Mouse (Mus musculus): Measurements from ENCODE around the gene Pbx1. TPM values are rescaled to one million over a fixed set of nuclear protein-coding genes. Genes with fewer than 3 reads are reported as not detected.

Pbx1 gene
- total RNA-seq, 1 experiment: 10.0 TPM

- Histone ChIP-seq H3K4me1 (ENCODE audit: control insufficient read depth in 2 of 2, insufficient read depth in 2 of 2, low read length in 2 of 2, poor library complexity in 1 of 2) (peaks cover 0 to 4% of the 10 kb centered on the region in 2 experiments; a peak in 1 of 4 replicates), H3K9me3 (ENCODE audit: control insufficient read depth, insufficient read depth, low read depth, low read length) (no peaks in the 10 kb centered on the region), H3K9ac (ENCODE audit: insufficient read depth, low read depth, low read length, poor library complexity, severe bottlenecking) (no peak overlapping the region), H3K27ac (ENCODE audit: insufficient read depth, low read depth, low read length, poor library complexity, severe bottlenecking) (no peak overlapping the region), H3K4me3 (ENCODE audit: insufficient read depth in 1 of 2, low read depth in 1 of 2, low read length in 2 of 2, poor library complexity in 1 of 2, severe bottlenecking in 1 of 2) (no peak overlapping the region), H3K36me3 (ENCODE audit: control insufficient read depth, insufficient read depth, low read length, poor library complexity, severe bottlenecking) (no peaks in the 10 kb centered on the region)
- TF ChIP-seq MAFK (IDR thresholded peaks at IDR 0.05; ENCODE audit: insufficient read depth, low read depth, low read length) (no peak), HCFC1 (IDR thresholded peaks at IDR 0.05; ENCODE audit: borderline replicate concordance, insufficient read depth, low read length) (no peak), ZNF384 (IDR thresholded peaks at IDR 0.05; ENCODE audit: low read depth, low read length) (no peak), CHD2 (IDR thresholded peaks at IDR 0.05; ENCODE audit: low read depth, low read length) (no peak), ZC3H11A (IDR thresholded peaks at IDR 0.05; ENCODE audit: borderline replicate concordance, low read depth, low read length) (no peak)
- in situ Hi-C loops (cut with MboI; ENCODE audit: low sequenced_read_pairs in 2 of 2, unreplicated experiment in 2 of 2): no loop called here
- DNase-seq (ENCODE audit: low read depth, low spot score): no peak
These were observed 97.1 kb downstream of the Pbx1 start for GRCm38 (mm10) chr1:168334831-168335574.

DNA sequence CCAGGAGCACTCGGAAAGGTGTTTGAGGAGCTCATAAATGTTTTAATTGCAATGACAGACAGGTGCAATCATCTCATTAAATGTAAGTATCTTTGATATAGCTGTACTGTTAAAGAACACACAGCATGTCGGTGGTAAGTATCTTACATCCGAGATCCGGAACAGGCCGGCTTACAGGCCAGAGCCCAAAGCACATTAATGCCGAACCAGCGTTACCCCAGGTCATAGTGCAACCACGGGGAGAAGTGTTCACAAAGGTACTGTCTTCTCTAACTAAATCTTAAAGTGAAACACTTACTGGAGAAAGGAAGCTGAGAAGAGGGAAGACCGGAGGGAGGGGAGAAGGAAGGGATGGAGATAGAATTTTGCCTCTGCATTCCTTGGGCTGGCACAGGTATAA lies 100.0 kb downstream of the Pbx1 start:
- Histone ChIP-seq H3K4me3 (ENCODE audit: insufficient read depth in 1 of 2, low read depth in 1 of 2, low read length in 2 of 2, poor library complexity in 1 of 2, severe bottlenecking in 1 of 2) (no peak overlapping the region), H3K9ac (ENCODE audit: insufficient read depth, low read depth, low read length, poor library complexity, severe bottlenecking) (no peak overlapping the region), H3K27ac (ENCODE audit: insufficient read depth, low read depth, low read length, poor library complexity, severe bottlenecking) (no peak overlapping the region), H3K36me3 (ENCODE audit: control insufficient read depth, insufficient read depth, low read length, poor library complexity, severe bottlenecking) (no peaks in the 10 kb centered on the region), H3K9me3 (ENCODE audit: control insufficient read depth, insufficient read depth, low read depth, low read length) (no peaks in the 10 kb centered on the region), H3K4me1 (ENCODE audit: control insufficient read depth in 2 of 2, insufficient read depth in 2 of 2, low read length in 2 of 2, poor library complexity in 1 of 2) (peaks cover 0 to 8% of the 10 kb centered on the region in 2 experiments; a peak in 1 of 4 replicates)
- TF ChIP-seq ZNF384 (IDR thresholded peaks at IDR 0.05; ENCODE audit: low read depth, low read length): no peak
- TF ChIP-seq HCFC1 (IDR thresholded peaks at IDR 0.05; ENCODE audit: borderline replicate concordance, insufficient read depth, low read length): no peak
- no peak for TF ChIP-seq CHD2 (IDR thresholded peaks at IDR 0.05; ENCODE audit: low read depth, low read length)
- no peak for TF ChIP-seq MAFK (IDR thresholded peaks at IDR 0.05; ENCODE audit: insufficient read depth, low read depth, low read length)
- TF ChIP-seq ZC3H11A (IDR thresholded peaks at IDR 0.05; ENCODE audit: borderline replicate concordance, low read depth, low read length): no peak
- DNase-seq (ENCODE audit: low read depth, low spot score): no peak
- in situ Hi-C loops (cut with MboI; ENCODE audit: low sequenced_read_pairs in 2 of 2, unreplicated experiment in 2 of 2): no loop called here

- TF ChIP-seq ZC3H11A (IDR thresholded peaks at IDR 0.05; ENCODE audit: borderline replicate concordance, low read depth, low read length) (no peak), CHD2 (IDR thresholded peaks at IDR 0.05; ENCODE audit: low read depth, low read length) (no peak), HCFC1 (IDR thresholded peaks at IDR 0.05; ENCODE audit: borderline replicate concordance, insufficient read depth, low read length) (no peak), ZNF384 (IDR thresholded peaks at IDR 0.05; ENCODE audit: low read depth, low read length) (no peak), MAFK (IDR thresholded peaks at IDR 0.05; ENCODE audit: insufficient read depth, low read depth, low read length) (no peak)
- Histone ChIP-seq H3K4me1 (ENCODE audit: control insufficient read depth in 2 of 2, insufficient read depth in 2 of 2, low read length in 2 of 2, poor library complexity in 1 of 2) (peaks cover 0 to 4% of the 10 kb centered on the region in 2 experiments; a peak in 1 of 4 replicates), H3K36me3 (ENCODE audit: control insufficient read depth, insufficient read depth, low read length, poor library complexity, severe bottlenecking) (no peaks in the 10 kb centered on the region), H3K4me3 (ENCODE audit: insufficient read depth in 1 of 2, low read depth in 1 of 2, low read length in 2 of 2, poor library complexity in 1 of 2, severe bottlenecking in 1 of 2) (no peak overlapping the region), H3K9ac (ENCODE audit: insufficient read depth, low read depth, low read length, poor library complexity, severe bottlenecking) (no peak overlapping the region), H3K9me3 (ENCODE audit: control insufficient read depth, insufficient read depth, low read depth, low read length) (no peaks in the 10 kb centered on the region), H3K27ac (ENCODE audit: insufficient read depth, low read depth, low read length, poor library complexity, severe bottlenecking) (no peak overlapping the region)
- in situ Hi-C loops (cut with MboI; ENCODE audit: low sequenced_read_pairs in 2 of 2, unreplicated experiment in 2 of 2): no loop called here
- DNase-seq (ENCODE audit: low read depth, low spot score): no peak
These were observed 103.8 kb downstream of the Pbx1 start for GRCm38 (mm10) chr1:168328236-168328605.

DNA sequence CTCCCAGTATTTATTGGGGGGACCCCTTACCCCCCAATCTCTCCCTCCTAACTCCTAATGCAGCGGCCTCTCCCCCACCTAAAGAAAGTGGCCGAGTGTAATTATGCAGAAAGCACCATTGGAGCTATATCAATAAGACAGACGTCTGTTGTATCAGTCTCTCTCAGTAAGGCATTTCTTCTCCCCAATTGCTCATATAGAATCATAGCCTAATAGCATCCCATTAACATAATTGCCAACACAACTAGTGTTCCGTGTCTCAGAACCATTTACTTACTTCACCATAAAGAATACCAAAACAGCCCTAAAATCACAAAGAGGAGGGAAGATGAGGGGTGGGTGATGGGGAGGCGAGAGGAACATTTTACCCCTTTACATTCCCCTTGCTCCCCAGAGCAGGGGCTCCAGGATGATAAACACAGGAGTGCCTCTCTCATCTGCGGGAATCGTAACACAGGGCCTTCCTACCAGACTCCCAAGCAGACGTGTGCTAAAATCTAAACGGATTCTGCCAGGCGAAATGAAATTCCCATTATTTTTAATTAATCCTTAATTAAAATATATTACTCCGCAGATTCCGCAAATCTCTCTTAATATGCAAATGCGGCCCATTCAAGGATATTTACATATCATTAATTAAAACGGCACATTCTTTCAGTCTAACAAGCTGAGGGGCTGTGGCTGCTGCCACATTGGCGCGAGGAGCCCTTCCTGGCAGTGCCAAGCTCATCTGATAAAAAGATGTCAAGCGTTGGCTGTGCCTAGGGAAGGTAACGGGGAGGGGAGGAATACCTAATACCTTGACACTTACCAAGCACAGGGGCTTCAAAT lies 104.5 kb downstream of the Pbx1 start:
- Histone ChIP-seq H3K4me3 (ENCODE audit: insufficient read depth in 1 of 2, low read depth in 1 of 2, low read length in 2 of 2, poor library complexity in 1 of 2, severe bottlenecking in 1 of 2) (no peak overlapping the region), H3K36me3 (ENCODE audit: control insufficient read depth, insufficient read depth, low read length, poor library complexity, severe bottlenecking) (no peaks in the 10 kb centered on the region), H3K4me1 (ENCODE audit: control insufficient read depth in 2 of 2, insufficient read depth in 2 of 2, low read length in 2 of 2, poor library complexity in 1 of 2) (peaks cover 0 to 4% of the 10 kb centered on the region in 2 experiments; a peak in 1 of 4 replicates), H3K27ac (ENCODE audit: insufficient read depth, low read depth, low read length, poor library complexity, severe bottlenecking) (no peak overlapping the region), H3K9me3 (ENCODE audit: control insufficient read depth, insufficient read depth, low read depth, low read length) (no peaks in the 10 kb centered on the region), H3K9ac (ENCODE audit: insufficient read depth, low read depth, low read length, poor library complexity, severe bottlenecking) (no peak overlapping the region)
- in situ Hi-C loops (cut with MboI; ENCODE audit: low sequenced_read_pairs in 2 of 2, unreplicated experiment in 2 of 2): no loop called here
- TF ChIP-seq MAFK (IDR thresholded peaks at IDR 0.05; ENCODE audit: insufficient read depth, low read depth, low read length): no peak
- TF ChIP-seq ZC3H11A (IDR thresholded peaks at IDR 0.05; ENCODE audit: borderline replicate concordance, low read depth, low read length): no peak
- no peak for TF ChIP-seq ZNF384 (IDR thresholded peaks at IDR 0.05; ENCODE audit: low read depth, low read length)
- TF ChIP-seq HCFC1 (IDR thresholded peaks at IDR 0.05; ENCODE audit: borderline replicate concordance, insufficient read depth, low read length): no peak
- TF ChIP-seq CHD2 (IDR thresholded peaks at IDR 0.05; ENCODE audit: low read depth, low read length): no peak
- DNase-seq (ENCODE audit: low read depth, low spot score): no peak

Measured in ES-E14 (cell line).